Comparison of ENCODE assay signal across 13 mouse cellular contexts in the genomic region with DNA sequence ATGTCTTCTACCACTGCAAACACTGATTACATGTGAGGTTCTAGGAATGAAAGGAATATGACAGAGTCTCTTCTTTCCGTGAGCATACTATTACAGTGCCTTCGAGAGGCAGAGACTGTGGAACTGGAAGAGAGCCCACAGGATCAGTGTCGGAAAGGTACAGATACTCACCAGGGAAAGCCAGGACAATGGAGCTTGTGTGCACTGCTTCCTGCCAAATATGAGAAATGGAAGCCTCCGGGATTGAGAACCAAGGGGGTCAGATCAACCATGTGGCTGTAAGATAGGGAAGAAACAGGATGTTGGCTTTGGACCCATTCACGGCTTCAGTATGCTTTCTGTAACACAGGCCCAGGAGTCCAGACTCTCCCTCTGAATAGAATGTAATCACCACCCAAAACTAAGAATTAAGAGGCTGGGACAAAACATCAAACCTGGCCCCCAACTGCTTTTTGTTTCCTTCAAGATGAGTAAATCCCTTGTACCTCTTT. TPM values are rescaled to one million over a fixed set of nuclear protein-coding genes. Genes with fewer than 3 reads are reported as not detected.
"Had no signal": no experiment of that assay in that cellular context is flagged by ENCODE, and none has a peak within 500 bp of the region (broad histone marks: within the 10 kb centered on the region; RNA-seq: fewer than 3 reads in every experiment).

No protein-coding gene starts in this region.

- DNase-seq: kidney, postnatal 10 days; kidney, postnatal 36 days; layer of hippocampus, postnatal 36 days; liver, embryonic 13.5 days; lung, adult 2 months; lung, postnatal 14 days; lung, postnatal 4 days; midbrain, embryonic 14.5 days; thymus, adult 18-20 months; thymus, postnatal 36 days had no signal

- H3K9me3 ChIP-seq: liver, embryonic 13.5 days had no signal

- H3K9ac ChIP-seq: liver, embryonic 13.5 days had no signal

- H3K27me3 ChIP-seq: liver, embryonic 13.5 days had no signal

- H3K4me1 ChIP-seq: liver, embryonic 13.5 days had no signal

- H3K27ac ChIP-seq: left cerebral cortex, adult 2 months; liver, embryonic 13.5 days had no signal

- H3K4me2 ChIP-seq: liver, embryonic 13.5 days; midbrain, embryonic 11.5 days had no signal

- H3K4me3 ChIP-seq: left cerebral cortex, adult 2 months; liver, embryonic 13.5 days had no signal

RNA-seq across cellular contexts. Expression of a gene that starts 7.6 kb away (rescaled TPM):
- total RNA-seq: liver, adult 2 months had no signal

RNA-seq across cellular contexts. Expression of a gene that starts 29.7 kb away (rescaled TPM):
- total RNA-seq: liver, adult 2 months had no signal
